Mouse (Mus musculus) gastrocnemius, postnatal 10 days (tissue): Measurements from ENCODE around the gene Pstpip1. TPM values are rescaled to one million over a fixed set of nuclear protein-coding genes. Genes with fewer than 3 reads are reported as not detected.

Experiments
- DNase-seq: peaks from one replicate; pipeline ENCODE4 v3.0.0; 2021; ENCODE audit warnings: mixed read lengths
- total RNA-seq, 2 experiments: library from RNA; stranded (reverse); gene quantifications; 2 replicates each; pipeline ENCODE4 v1.2.3; 2021

Pstpip1 gene
- total RNA-seq, 2 experiments from 2014 or later, result 2.0 to 4.2 TPM

- DNase-seq, result no peak
Measured at GRCm38 (mm10) chr9:56106274-56107072, 16.7 kb downstream of the Pstpip1 start.

DNA sequence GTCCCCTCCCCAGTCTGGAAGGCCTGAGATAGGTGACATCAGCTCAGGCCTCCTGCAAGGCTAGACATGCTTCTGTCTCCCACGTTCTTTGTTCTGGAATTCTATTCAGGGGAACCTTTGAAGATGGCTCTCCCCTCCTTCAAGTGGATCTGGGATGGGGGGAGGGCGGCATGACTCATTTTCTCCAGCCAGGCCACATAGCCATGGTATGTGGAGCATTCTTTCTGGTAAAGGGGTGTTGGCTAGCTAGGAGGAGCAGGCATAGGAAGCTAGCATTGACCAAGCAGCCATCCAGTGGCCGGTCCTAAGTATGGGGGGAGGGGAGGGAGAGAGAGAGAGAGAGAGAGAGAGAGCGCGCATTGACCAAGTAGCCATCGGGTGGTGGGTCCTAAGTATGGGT is 17.8 kb downstream of the Pstpip1 start:
- no peak for DNase-seq

- DNase-seq, result no peak
Measured at GRCm38 (mm10) chr9:56108174-56108573, 18.4 kb downstream of the Pstpip1 start.

- no peak for DNase-seq
Measured at GRCm38 (mm10) chr9:56118091-56118490, 28.3 kb downstream of the Pstpip1 start.

GRCm38 (mm10) chr9:56118582-56118981 is 28.8 kb downstream of the Pstpip1 start:
- peak; percentile 65 for DNase-seq

- DNase-seq, result no peak
Measured at GRCm38 (mm10) chr9:56119651-56120050, 29.9 kb downstream of the Pstpip1 start.

GRCm38 (mm10) chr9:56121097-56121496 is 31.3 kb downstream of the Pstpip1 start:
- DNase-seq, result peak; percentile 51

GRCm38 (mm10) chr9:56122973-56123372 is 33.2 kb downstream of the Pstpip1 start:
- DNase-seq, result no peak

DNA sequence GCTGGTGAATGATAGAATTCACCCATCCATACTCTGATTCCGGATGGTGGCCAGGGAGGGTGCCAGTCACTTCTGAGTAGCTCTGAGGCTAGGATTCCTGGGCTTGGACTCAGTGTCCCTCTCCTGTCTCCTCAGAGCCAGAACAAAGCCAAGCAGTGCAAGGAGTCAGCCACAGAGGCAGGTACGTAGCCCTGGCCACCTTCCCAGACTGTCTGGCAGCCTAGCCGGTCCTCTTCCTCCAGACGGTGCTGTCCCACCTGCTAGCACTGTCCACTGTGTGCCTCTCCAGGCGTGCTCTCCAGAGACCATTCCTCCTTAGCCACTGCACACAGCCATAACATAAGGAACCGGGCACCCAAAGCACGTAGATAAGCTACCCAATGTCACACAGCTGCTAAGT is 33.9 kb downstream of the Pstpip1 start:
- no peak for DNase-seq

GRCm38 (mm10) chr9:56124561-56124960 is 34.8 kb downstream of the Pstpip1 start:
- no peak for DNase-seq

- no peak for DNase-seq
Measured at GRCm38 (mm10) chr9:56126453-56127173, 36.9 kb downstream of the Pstpip1 start.

GRCm38 (mm10) chr9:56128331-56128730 is 38.6 kb downstream of the Pstpip1 start:
- no peak for DNase-seq

DNA sequence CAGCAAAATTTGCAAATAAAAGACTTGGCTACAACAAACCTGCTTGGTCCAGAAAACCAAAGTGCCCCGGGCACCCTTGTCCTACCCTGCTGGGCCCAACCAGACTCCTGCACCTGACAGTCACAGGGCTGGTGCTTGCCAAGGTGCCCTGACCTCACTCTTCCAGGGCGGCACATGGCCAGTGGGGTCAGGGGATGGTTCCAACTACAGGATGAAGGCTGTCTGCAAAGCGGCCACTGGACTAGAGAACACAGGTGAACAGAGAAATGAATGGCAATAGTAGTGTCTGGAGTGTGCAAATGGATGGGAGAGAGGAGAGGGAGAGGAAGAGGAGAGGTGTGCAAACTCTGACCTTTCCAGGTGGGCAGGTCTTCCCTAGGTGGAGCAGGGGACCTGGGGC is 40.2 kb downstream of the Pstpip1 start:
- no peak for DNase-seq

DNA sequence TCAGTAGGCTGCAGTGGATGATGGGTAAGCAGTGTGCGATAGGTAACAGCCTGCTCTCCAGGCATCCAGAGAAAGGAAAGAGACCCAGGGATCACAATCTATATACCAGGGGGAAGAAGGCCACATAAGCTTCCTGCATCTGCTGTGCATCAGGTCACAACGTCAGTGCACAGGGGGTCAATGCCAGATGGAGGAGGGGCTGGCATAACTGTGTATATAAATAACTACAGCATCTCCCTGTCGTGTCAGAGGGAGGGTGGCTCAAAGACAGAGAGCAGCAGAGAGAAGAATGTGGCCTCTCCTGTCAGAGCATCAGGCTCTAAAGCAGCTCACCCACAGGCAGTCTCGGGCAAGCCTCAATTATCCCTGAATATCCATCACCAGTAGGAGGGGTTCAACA is 40.8 kb downstream of the Pstpip1 start:
- DNase-seq, result no peak

GRCm38 (mm10) chr9:56131813-56132525 is 42.2 kb downstream of the Pstpip1 start:
- DNase-seq, result no peak

GRCm38 (mm10) chr9:56133970-56134369 is 44.2 kb downstream of the Pstpip1 start:
- no peak for DNase-seq

DNA sequence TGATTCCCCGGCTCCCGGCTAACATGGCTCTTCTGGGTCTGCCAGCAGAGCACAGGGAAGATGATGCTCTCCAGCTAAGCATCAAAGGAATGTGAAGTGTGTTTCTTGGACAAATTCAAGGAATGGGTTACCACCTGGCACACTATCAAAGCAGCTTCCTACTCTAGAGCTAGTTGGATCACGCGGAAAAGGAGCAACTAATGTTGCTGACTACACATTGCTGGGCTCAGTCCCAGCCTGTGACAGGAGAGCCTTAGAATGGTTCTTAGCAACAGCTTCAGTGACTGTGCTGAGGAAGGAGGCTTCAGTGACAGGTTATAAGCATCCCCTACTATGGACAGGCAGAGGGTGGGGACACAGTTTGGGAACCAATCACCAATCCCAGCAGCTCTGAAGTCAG is 44.9 kb downstream of the Pstpip1 start:
- DNase-seq, result no peak

- DNase-seq, result no peak
Measured at GRCm38 (mm10) chr9:56135590-56136197, 45.9 kb downstream of the Pstpip1 start.

- no peak for DNase-seq
Measured at GRCm38 (mm10) chr9:56141776-56142175, 52.0 kb downstream of the Pstpip1 start.

DNA sequence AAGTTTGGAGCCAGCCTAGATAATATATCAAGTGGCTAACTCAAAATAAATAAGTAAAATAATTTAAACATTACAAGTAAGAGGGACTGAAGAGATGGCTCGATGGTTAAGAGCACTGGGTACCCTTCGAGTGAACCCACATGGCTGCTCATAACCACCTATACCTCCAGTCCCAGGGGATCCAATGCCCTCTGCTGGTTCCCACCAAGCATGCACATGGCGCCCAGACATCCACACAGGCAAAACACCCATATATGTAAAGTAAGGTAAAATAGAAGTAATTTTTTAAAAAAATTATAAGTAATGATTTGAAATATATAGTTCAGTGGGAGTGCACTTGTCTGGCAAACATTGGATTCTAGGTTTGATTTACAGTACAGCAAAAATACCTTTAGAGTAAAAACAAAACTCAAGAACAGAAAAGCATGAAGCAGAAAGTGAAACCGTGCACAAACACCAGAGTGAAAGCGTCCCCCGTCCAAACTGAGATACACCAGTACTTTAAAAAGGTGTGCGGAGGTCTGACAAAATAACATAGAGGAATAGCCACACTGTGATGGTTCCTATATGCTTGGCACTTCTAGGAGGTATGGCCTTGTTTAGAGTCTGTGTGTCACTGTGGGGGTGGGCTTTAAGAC is 54.7 kb downstream of the Pstpip1 start:
- DNase-seq, result no peak

DNA sequence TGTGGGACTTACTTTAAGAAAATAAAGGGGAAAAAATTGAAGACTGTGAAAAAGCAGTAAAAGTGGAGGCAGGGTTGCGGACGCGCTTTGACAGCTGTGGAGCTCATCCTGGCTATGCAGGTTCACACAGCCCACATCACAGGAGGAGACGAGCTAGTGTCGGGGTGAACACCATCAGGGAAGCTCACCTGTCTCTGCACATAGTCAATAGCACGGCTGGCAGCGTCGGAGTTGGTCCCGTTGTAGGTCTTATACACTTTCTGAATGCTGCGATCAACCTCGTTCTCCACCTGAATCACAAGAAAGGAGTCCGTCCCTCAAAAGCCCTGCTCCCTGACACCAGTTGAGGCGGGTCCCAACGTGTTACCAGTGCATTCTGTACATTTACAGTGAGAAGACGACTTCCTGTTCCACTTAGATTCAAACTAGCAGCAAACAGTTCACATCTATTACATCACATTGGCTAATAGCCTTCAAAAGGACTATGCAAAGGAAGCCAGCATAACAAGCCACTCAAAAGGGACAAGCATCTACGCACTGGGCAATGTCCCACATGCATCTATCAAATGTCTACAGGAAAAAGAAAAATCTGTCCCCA is 56.7 kb downstream of the Pstpip1 start:
- DNase-seq, result no peak
